Mouse (Mus musculus): ENCODE measurements around the gene Tnrc6b.
"Not testable (repeated sequence)": the region's sequence is repeated elsewhere in the genome, so short reads cannot be mapped to it uniquely, and the experiment has no call there.

The Tnrc6b gene

GRCm38 (mm10) chr15:80930048-80930571, 219.0 kb downstream of the Tnrc6b start:
- no peak for DNase-seq

- DNase-seq, result not testable (repeated sequence)
Measured at GRCm38 (mm10) chr15:80930676-80931320, 219.7 kb downstream of the Tnrc6b start.

- DNase-seq, result no peak
Measured at GRCm38 (mm10) chr15:80931345-80931960, 220.3 kb downstream of the Tnrc6b start.

- DNase-seq, result no peak
Measured at GRCm38 (mm10) chr15:80934841-80935240, 223.7 kb downstream of the Tnrc6b start.

- DNase-seq, result no peak
Measured at GRCm38 (mm10) chr15:80936686-80937085, 225.6 kb downstream of the Tnrc6b start.

- DNase-seq, result no peak
Measured at GRCm38 (mm10) chr15:80938615-80939014, 227.5 kb downstream of the Tnrc6b start.

- DNase-seq, result no peak
Measured at GRCm38 (mm10) chr15:80939401-80939800, 228.3 kb downstream of the Tnrc6b start.

GRCm38 (mm10) chr15:80941468-80942040, 230.4 kb downstream of the Tnrc6b start:
- DNase-seq, result no peak

- DNase-seq, result peak; percentile 31
Measured at GRCm38 (mm10) chr15:80945851-80946250, 234.7 kb downstream of the Tnrc6b start.

- peak; percentile 92 for DNase-seq
Measured at GRCm38 (mm10) chr15:80948145-80949135, 237.3 kb downstream of the Tnrc6b start, which contains the start of gene Adsl. Adsl (plus strand) TSS chr15:80948490.

- no peak for DNase-seq
Measured at GRCm38 (mm10) chr15:80949431-80949830, 238.3 kb downstream of the Tnrc6b start.

- DNase-seq, result no peak
Measured at GRCm38 (mm10) chr15:80950055-80950454, 238.9 kb downstream of the Tnrc6b start.

GRCm38 (mm10) chr15:80953971-80954370, 242.9 kb downstream of the Tnrc6b start:
- no peak for DNase-seq

- DNase-seq, result no peak
Measured at GRCm38 (mm10) chr15:80954861-80955260, 243.7 kb downstream of the Tnrc6b start.

- DNase-seq, result no peak
Measured at GRCm38 (mm10) chr15:80955836-80956438, 244.8 kb downstream of the Tnrc6b start.

- no peak for DNase-seq
Measured at GRCm38 (mm10) chr15:80969371-80969770, 258.3 kb downstream of the Tnrc6b start.

GRCm38 (mm10) chr15:80974311-80974710, 263.2 kb downstream of the Tnrc6b start:
- no peak for DNase-seq

- DNase-seq, result no peak
Measured at GRCm38 (mm10) chr15:80975666-80976065, 264.6 kb downstream of the Tnrc6b start.

- peak; percentile 87 for DNase-seq
Measured at GRCm38 (mm10) chr15:80977620-80978334, 266.7 kb downstream of the Tnrc6b start, which contains the start of gene Sgsm3. Sgsm3 (plus strand) TSS chr15:80977765.

GRCm38 (mm10) chr15:80979611-80980010, 268.5 kb downstream of the Tnrc6b start:
- no peak for DNase-seq

- no peak for DNase-seq
Measured at GRCm38 (mm10) chr15:80981176-80981575, 270.1 kb downstream of the Tnrc6b start.

All from kidney, adult 18-20 months (tissue).